Mouse (Mus musculus) lung, embryonic 16.5 days (tissue): ENCODE results near the gene Krtap4-2. TPM values are rescaled to one million over a fixed set of nuclear protein-coding genes. Genes with fewer than 3 reads are reported as not detected.
"Not testable (repeated sequence)": the region's sequence is repeated elsewhere in the genome, so short reads cannot be mapped to it uniquely, and the experiment has no call there.

Experiments
- ATAC-seq: fragments of 200-750 bp; cut with Nextera tagmentation; 2 replicates; pipeline ENCODE4 v1.8.0; 2017; ENCODE audit warnings: low read depth, mild to moderate bottlenecking, moderate library complexity
- H3K27ac ChIP-seq: fragments of 300-500 bp; sonication (generic); 2 replicates; pipeline ENCODE4 v1.5.1; 2014; ENCODE audit warnings: mild to moderate bottlenecking, control low read depth, low read length
- H3K27me3 ChIP-seq: fragments of 300-500 bp; sonication (generic); 2 replicates; pipeline ENCODE4 v1.6.1; 2014; ENCODE audit warnings: low read depth, low read length, mixed read lengths; ENCODE audit not compliant: control insufficient read depth, insufficient read depth
- H3K36me3 ChIP-seq: fragments of 300-500 bp; sonication (generic); 2 replicates; pipeline ENCODE4 v1.6.1; 2014; ENCODE audit warnings: low read length; ENCODE audit not compliant: control insufficient read depth, insufficient read depth
- H3K4me1 ChIP-seq: fragments of 300-500 bp; sonication (generic); replicated peaks from 2 replicates; pipeline ENCODE4 v1.6.1; 2014; ENCODE audit warnings: low read length, mixed read lengths; ENCODE audit not compliant: control insufficient read depth, insufficient read depth
- H3K4me2 ChIP-seq: fragments of 300-500 bp; sonication (generic); 2 replicates; pipeline ENCODE4 v1.6.1; 2014; ENCODE audit warnings: low read depth, low read length, control low read depth
- H3K4me3 ChIP-seq: fragments of 300-500 bp; sonication (generic); 2 replicates; pipeline ENCODE4 v1.5.1; 2014; ENCODE audit warnings: mild to moderate bottlenecking, low read length, control low read depth
- H3K9ac ChIP-seq: fragments of 300-500 bp; sonication (generic); 2 replicates; pipeline ENCODE4 v1.6.1; 2014; ENCODE audit warnings: low read length, control low read depth
- H3K9me3 ChIP-seq: fragments of 300-500 bp; sonication (generic); 2 replicates; pipeline ENCODE4 v1.6.1; 2016; ENCODE audit warnings: low read length; ENCODE audit not compliant: control insufficient read depth
- WGBS: fragments of 180-500 bp; shearing (Covaris S2); extraction: QIAGEN DNeasy Blood & Tissue Kit; methylation state at CpG from one replicate; pipeline ENCODE4 v1.1.7; 2014; 5-methylcytosine and 5-hydroxymethylcytosine counted together
- polyA plus RNA-seq: library from polyadenylated mRNA; unstranded; fragments of >200 nt; fragmentation: Nextera tagmentation; extraction: Ambion mirVana; gene quantifications from 2 replicates; pipeline ENCODE4 v1.2.1, GENCODE M21; 2015

Gene Krtap4-2
- polyA plus RNA-seq, 1 experiment from 2014 or later, result not detected

DNA sequence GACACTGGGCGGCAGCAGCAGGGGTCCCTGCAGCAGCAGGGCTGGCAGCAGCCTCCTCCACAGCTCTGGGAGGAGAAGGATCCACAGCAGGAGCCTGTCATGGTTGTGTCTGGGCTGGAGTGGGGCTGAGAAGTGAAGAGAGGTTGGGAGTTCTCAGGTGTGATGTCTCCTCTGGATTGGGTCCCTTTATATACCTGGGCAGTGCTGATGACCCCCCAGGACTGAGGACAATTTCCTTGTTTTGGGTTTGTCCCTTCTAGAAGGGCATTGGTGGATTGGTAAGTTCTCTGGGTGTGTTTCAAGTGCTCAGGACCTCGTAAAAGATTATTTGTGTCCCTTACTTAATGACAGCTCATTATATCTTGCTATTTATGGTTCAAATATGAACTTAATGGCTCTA is 24.8 kb downstream of the Krtap4-2 start, which contains the start of gene Gm11937:
TSS of gene Gm11937 (minus strand) at position 101 of the 400 bp plus-strand sequence.
- not testable (repeated sequence) for H3K4me2 ChIP-seq, H3K27ac ChIP-seq, H3K9ac ChIP-seq, H3K9me3 ChIP-seq, H3K27me3 ChIP-seq, ATAC-seq, H3K4me3 ChIP-seq, H3K36me3 ChIP-seq, H3K4me1 ChIP-seq
- 73% methylated on average over 1 of the region's 2 CpGs for WGBS

DNA sequence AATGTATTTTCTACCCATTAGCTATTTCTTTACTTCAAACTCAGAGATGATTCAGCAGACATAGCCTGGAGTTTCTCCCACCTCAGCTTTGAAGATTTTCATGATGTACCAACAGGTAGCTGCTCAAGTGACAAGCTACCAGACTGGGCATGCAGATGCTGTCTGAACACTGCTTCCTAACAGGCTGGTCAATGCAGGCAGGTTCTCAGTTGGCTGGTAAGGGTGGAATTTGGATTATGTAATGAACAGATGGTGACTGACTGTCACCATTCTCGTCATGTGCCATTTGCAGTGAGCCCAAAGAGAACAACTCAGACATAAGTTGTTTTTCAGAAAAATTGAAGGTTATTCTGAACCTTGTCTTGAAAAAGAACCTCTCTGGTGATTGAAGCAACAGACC is 25.8 kb downstream of the Krtap4-2 start:
- H3K4me1 ChIP-seq, result no peaks in the 10 kb centered on the region
- no peak for ATAC-seq
- H3K9ac ChIP-seq, result no peak overlapping the region
- no peaks in the 10 kb centered on the region for H3K9me3 ChIP-seq
- H3K36me3 ChIP-seq, result no peaks in the 10 kb centered on the region
- H3K4me2 ChIP-seq, result no peak overlapping the region
- 53% methylated on average over 1 of the region's 1 CpGs for WGBS
- H3K27me3 ChIP-seq, result no peaks in the 10 kb centered on the region
- H3K27ac ChIP-seq, result no peak overlapping the region
- H3K4me3 ChIP-seq, result no peak overlapping the region

DNA sequence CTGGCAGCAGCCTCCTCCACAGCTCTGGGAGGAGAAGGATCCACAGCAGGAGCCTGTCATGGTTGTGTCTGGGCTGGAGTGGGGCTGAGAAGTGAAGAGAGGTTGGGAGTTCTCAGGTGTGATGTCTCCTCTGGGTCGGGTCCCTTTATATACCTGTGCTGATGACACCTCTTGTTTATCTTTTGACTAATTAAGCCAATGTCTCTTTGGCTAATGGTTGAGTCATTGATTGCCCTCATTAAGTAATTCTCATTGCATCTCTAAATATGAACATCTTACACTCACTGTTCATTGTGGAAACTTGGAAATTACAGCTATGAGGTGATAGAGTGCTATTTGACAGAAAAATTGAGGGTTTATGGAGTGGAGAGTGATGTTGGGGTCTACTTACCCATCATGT is 31.7 kb downstream of the Krtap4-2 start, which contains the start of gene Gm11938:
TSS of gene Gm11938 (minus strand) at position 101 of the 400 bp plus-strand sequence.
- H3K27me3 ChIP-seq, ATAC-seq, H3K9ac ChIP-seq, H3K4me2 ChIP-seq, H3K4me1 ChIP-seq, H3K9me3 ChIP-seq, H3K4me3 ChIP-seq, H3K36me3 ChIP-seq, H3K27ac ChIP-seq: not testable (repeated sequence)
- 50% methylated on average over 1 of the region's 1 CpGs for WGBS

DNA sequence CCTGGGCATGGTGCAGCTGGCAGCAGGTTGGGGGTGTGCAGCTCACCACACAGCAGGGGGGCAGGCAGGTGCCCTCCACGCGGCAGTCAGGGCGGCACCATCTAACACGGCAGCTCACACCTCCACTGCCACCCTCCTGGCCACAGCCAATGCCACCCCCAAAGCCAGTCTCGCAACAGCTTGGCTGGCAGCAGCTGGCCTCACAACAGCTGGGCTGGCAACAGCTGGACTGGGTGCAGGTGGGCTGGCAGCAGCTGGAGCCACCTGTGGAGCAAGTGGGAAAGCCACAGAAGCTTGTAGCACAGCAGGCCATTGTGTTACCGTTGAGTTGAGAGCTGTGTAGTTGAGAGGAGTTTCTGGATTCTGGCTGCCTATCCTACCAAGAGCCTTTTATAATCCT is 37.1 kb downstream of the Krtap4-2 start, which contains the start of gene Krtap9-3:
TSS of gene Krtap9-3 (minus strand) at position 364 of the 400 bp plus-strand sequence.
- H3K36me3 ChIP-seq, H3K27me3 ChIP-seq, H3K4me2 ChIP-seq, H3K9me3 ChIP-seq, ATAC-seq, H3K4me3 ChIP-seq, H3K4me1 ChIP-seq, H3K27ac ChIP-seq, H3K9ac ChIP-seq: not testable (repeated sequence)
- WGBS, result 58% methylated on average over 6 of the region's 6 CpGs

DNA sequence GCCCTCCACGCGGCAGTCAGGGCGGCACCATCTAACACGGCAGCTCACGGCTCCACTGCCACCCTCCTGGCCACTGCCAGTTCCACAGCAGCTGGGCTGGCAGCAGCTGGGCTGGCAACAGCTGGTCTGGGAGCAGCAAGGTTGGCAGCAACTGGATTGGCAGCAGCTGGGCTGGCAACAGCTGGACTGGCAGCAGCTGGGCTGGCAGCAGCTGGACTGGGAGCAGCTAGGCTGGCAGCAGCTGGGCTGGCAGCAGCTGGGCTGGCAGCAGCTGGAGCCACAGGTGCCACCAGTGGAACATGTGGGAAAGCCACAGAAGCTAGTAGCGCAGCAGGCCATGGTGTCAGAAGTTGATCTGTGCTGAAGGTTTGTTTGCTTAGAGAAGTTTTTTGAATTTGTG is 43.9 kb downstream of the Krtap4-2 start, which contains the start of gene Krtap1-3:
TSS of gene Krtap1-3 (minus strand) at position 359 of the 400 bp plus-strand sequence.
- Histone ChIP-seq H3K36me3 (no peaks in the 10 kb centered on the region), H3K9me3 (no peaks in the 10 kb centered on the region), H3K4me2 (no peak within 1 kb of the TSS), H3K27ac (no peak within 1 kb of the TSS), H3K9ac (no peak within 1 kb of the TSS), H3K27me3 (no peaks in the 10 kb centered on the region), H3K4me1 (no peaks in the 10 kb centered on the region), H3K4me3 (no peak within 1 kb of the TSS)
- no peak for ATAC-seq
- 69% methylated on average over 6 of the region's 6 CpGs for WGBS

DNA sequence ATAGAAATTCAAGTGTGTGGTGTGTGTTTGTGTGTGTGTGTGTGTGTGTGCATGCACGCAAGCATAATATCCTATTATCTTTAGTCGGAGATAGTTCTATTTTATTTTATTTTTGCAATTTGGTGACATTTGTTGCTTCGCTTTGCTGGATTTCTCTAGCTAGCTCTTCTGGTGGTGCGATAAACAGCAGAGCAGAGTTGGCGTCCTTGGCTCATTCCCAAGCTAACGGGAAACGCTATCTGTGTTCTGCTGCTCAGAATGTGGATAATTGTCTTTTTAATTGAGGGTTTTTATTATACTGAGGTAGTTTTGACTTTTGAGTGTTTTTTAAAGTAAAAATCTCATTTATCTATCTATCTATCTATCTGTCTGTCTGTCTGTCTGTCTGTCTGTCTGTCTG is 49.8 kb downstream of the Krtap4-2 start:
- WGBS, result 71% methylated on average over 7 of the region's 7 CpGs
- Histone ChIP-seq H3K4me3 (no peak overlapping the region), H3K4me2 (no peak overlapping the region), H3K9me3 (no peaks in the 10 kb centered on the region), H3K4me1 (no peaks in the 10 kb centered on the region), H3K27me3 (no peaks in the 10 kb centered on the region), H3K9ac (no peak overlapping the region), H3K36me3 (no peaks in the 10 kb centered on the region), H3K27ac (no peak overlapping the region)
- ATAC-seq, result no peak

Other genes starting within 250 kb of the Krtap4-2 start
- gene Krt10, start 245.7 kb downstream of the Krtap4-2 start, polyA plus RNA-seq, result 21.6 and 23.2 TPM in 2 replicates
- not detected in 2 replicates for gene Krt12, start 212.8 kb downstream of the Krtap4-2 start, polyA plus RNA-seq
- 0.30 and 0.96 TPM in 2 replicates for gene Krt20, start 196.9 kb downstream of the Krtap4-2 start, polyA plus RNA-seq
- 4.9 and 5.4 TPM in 2 replicates for gene Krt23, start 141.9 kb downstream of the Krtap4-2 start, polyA plus RNA-seq
- not detected in 2 replicates for gene Krt39, start 113.7 kb downstream of the Krtap4-2 start, polyA plus RNA-seq
- not detected in 2 replicates for gene Krt40, start 91.9 kb downstream of the Krtap4-2 start, polyA plus RNA-seq
- gene Krtap3-3, start 84.2 kb downstream of the Krtap4-2 start, polyA plus RNA-seq, result not detected in 2 replicates
- gene Krtap3-2, start 78.2 kb downstream of the Krtap4-2 start, polyA plus RNA-seq, result not detected in 2 replicates
- not detected in 2 replicates for gene Gm11939, start 75.6 kb downstream of the Krtap4-2 start, polyA plus RNA-seq
- not detected in 2 replicates for gene Krtap3-1, start 68.5 kb downstream of the Krtap4-2 start, polyA plus RNA-seq
- not detected in 2 replicates for gene Krtap1-5, start 54.1 kb downstream of the Krtap4-2 start, polyA plus RNA-seq
- not detected in 2 replicates for gene Krtap1-4, start 51.4 kb downstream of the Krtap4-2 start, polyA plus RNA-seq
- gene Krtap1-3, start 43.7 kb downstream of the Krtap4-2 start, polyA plus RNA-seq, result not detected in 2 replicates
- not detected in 2 replicates for gene Krtap9-3, start 37.0 kb downstream of the Krtap4-2 start, polyA plus RNA-seq
- not detected in 2 replicates for gene Gm11938, start 31.8 kb downstream of the Krtap4-2 start, polyA plus RNA-seq
- not detected in 2 replicates for gene Gm11937, start 24.9 kb downstream of the Krtap4-2 start, polyA plus RNA-seq
- gene Krtap2-4, start 20.2 kb downstream of the Krtap4-2 start, polyA plus RNA-seq, result not detected in 2 replicates
- gene Gm11562, start 14.6 kb downstream of the Krtap4-2 start, polyA plus RNA-seq, result not detected in 2 replicates
- not detected in 2 replicates for gene Krtap4-1, start 6.8 kb downstream of the Krtap4-2 start, polyA plus RNA-seq
- gene Krtap4-7, start 9.0 kb upstream of the Krtap4-2 start, polyA plus RNA-seq, result not detected in 2 replicates
- not detected in 2 replicates for gene Gm11555, start 15.2 kb upstream of the Krtap4-2 start, polyA plus RNA-seq
- gene Gm11563, start 23.9 kb upstream of the Krtap4-2 start, polyA plus RNA-seq, result not detected in 2 replicates
- gene Krtap4-6, start 30.9 kb upstream of the Krtap4-2 start, polyA plus RNA-seq, result not detected in 2 replicates
- not detected in 2 replicates for gene Gm14190, start 55.7 kb upstream of the Krtap4-2 start, polyA plus RNA-seq
- gene Gm14180, start 99.2 kb upstream of the Krtap4-2 start, polyA plus RNA-seq, result not detected in 2 replicates
- not detected in 2 replicates for gene Gm11595, start 137.8 kb upstream of the Krtap4-2 start, polyA plus RNA-seq
- gene Krtap4-8, start 145.6 kb upstream of the Krtap4-2 start, polyA plus RNA-seq, result not detected in 2 replicates
- gene Krtap4-9, start 150.1 kb upstream of the Krtap4-2 start, polyA plus RNA-seq, result not detected in 2 replicates
- gene Gm11596, start 158.4 kb upstream of the Krtap4-2 start, polyA plus RNA-seq, result not detected in 2 replicates
- not detected in 2 replicates for gene Gm11569, start 163.8 kb upstream of the Krtap4-2 start, polyA plus RNA-seq
- not detected in 2 replicates for gene Gm11554, start 169.4 kb upstream of the Krtap4-2 start, polyA plus RNA-seq
- not detected in 2 replicates for gene Krtap4-13, start 174.8 kb upstream of the Krtap4-2 start, polyA plus RNA-seq
- not detected in 2 replicates for gene Gm11564, start 180.6 kb upstream of the Krtap4-2 start, polyA plus RNA-seq
- gene 2300003K06Rik, start 203.0 kb upstream of the Krtap4-2 start, polyA plus RNA-seq, result not detected in 2 replicates
- gene Krtap4-16, start 216.5 kb upstream of the Krtap4-2 start, polyA plus RNA-seq, result not detected in 2 replicates
- gene Gm11568, start 222.8 kb upstream of the Krtap4-2 start, polyA plus RNA-seq, result not detected in 2 replicates
- not detected in 2 replicates for gene Gm11559, start 229.4 kb upstream of the Krtap4-2 start, polyA plus RNA-seq
- not detected in 2 replicates for gene Krtap9-1, start 238.3 kb upstream of the Krtap4-2 start, polyA plus RNA-seq
- not detected in 2 replicates for gene Gm11567, start 244.1 kb upstream of the Krtap4-2 start, polyA plus RNA-seq